In genomic region chr11:49650113-49650993, GRCm38 (mm10) we compare ENCODE assay signal across 9 mouse cellular contexts. TPM values are rescaled to one million over a fixed set of nuclear protein-coding genes. Genes with fewer than 3 reads are reported as not detected.
DNase-seq lines count a peak whose midpoint lies in the region; TF ChIP-seq lines count a peak whose summit lies in the region.
"Had no signal": no experiment of that assay in that cellular context is flagged by ENCODE, and none has a peak within 500 bp of the region (broad histone marks: within the 10 kb centered on the region; RNA-seq: fewer than 3 reads in every experiment).

No protein-coding gene starts in this region.

- TF ChIP-seq CTCF in E14TG2a.4 (conservative IDR thresholded peaks at IDR 0.05; ENCODE audit: low read length), result peak; percentile 76

- peak overlapping the region; percentile 37; the same call in 1 of the 2 replicates for H3K4me3 ChIP-seq in E14TG2a.4 (replicated peaks; ENCODE audit: low read length)
- H3K4me3 ChIP-seq: limb, embryonic 13.5 days had no signal

- no peaks in the 10 kb centered on the region for H3K27me3 ChIP-seq in E14TG2a.4 (ENCODE audit: insufficient read depth, low read length)
- H3K27me3 ChIP-seq: limb, embryonic 13.5 days had no signal

- peaks cover 21% of the 10 kb centered on the region for H3K9me3 ChIP-seq in E14TG2a.4 (ENCODE audit: low read length)
- H3K9me3 ChIP-seq: limb, embryonic 13.5 days had no signal

- intact Hi-C loops in heart, postnatal 25 days (cut with DNase I), result loop anchor here (5.0 kb wide), 1 partner anchor 197 kb away; the partner anchor contains the start of gene Mapk9

- no peaks in the 10 kb centered on the region for H3K36me3 ChIP-seq in E14TG2a.4 (ENCODE audit: insufficient read depth, low read length)
- H3K36me3 ChIP-seq: limb, embryonic 13.5 days had no signal

- H3K4me1 ChIP-seq in E14TG2a.4 (replicated peaks; ENCODE audit: low read depth, low read length), result peaks cover 37% of the 10 kb centered on the region

- peak; percentile 90 for DNase-seq in heart, adult 11 months
- DNase-seq in heart, postnatal 25 days (ENCODE audit: low spot score), result no peak
- peak; percentile 68 for DNase-seq in embryo, embryonic 10 days (ENCODE audit: low spot score)
- peak; percentile 63 to 89 for DNase-seq in kidney, postnatal 25 days
- DNase-seq in retina, postnatal 1 day, result peak; percentile 78
- DNase-seq in layer of hippocampus, postnatal 10 days (ENCODE audit: low spot score in 2 of 2), result no peak
- DNase-seq in right cerebral cortex, postnatal 36 days (ENCODE audit: low spot score in 2 of 2), result no peak

RNA-seq across cellular contexts. Expression of gene Scgb3a1, which starts 13.1 kb away (rescaled TPM):
- total RNA-seq in heart, postnatal 25 days (2021), result 1 to 10 TPM; 1.2 to 1.4 TPM
- total RNA-seq in layer of hippocampus, postnatal 10 days (2021), result under 1 TPM in 1 of 2 experiments, not detected in 1; 0.78 TPM

RNA-seq across cellular contexts. Expression of gene Flt4, which starts 41.3 kb away (rescaled TPM):
- 10 to 100 TPM; 11.2 to 11.7 TPM for total RNA-seq in heart, postnatal 25 days (2021)
- total RNA-seq in layer of hippocampus, postnatal 10 days (2021), result 1 to 10 TPM; 3.9 to 4.4 TPM

Comparison
In these comparisons a context has a peak if more than half of its experiments do, and no peak if none do; other contexts are left out.
1. DNase-seq: peak in heart, adult 11 months (single experiment), embryo, embryonic 10 days (single experiment), kidney, postnatal 25 days (2 of 2) and retina, postnatal 1 day (single experiment); none in heart, postnatal 25 days (single experiment), layer of hippocampus, postnatal 10 days (0 of 2) and right cerebral cortex, postnatal 36 days (0 of 2).